ENCODE assay signal across 8 mouse cellular contexts in genomic region chr4:63559127-63559697, GRCm38 (mm10). TPM values are rescaled to one million over a fixed set of nuclear protein-coding genes. Genes with fewer than 3 reads are reported as not detected.
DNase-seq lines count a peak whose midpoint lies in the region; ATAC-seq and TF ChIP-seq lines count a peak whose summit lies in the region.

No protein-coding gene starts in this region.

- peak overlapping the region; percentile 61 for H3ac ChIP-seq in C2C12 (ENCODE audit: control insufficient read depth, insufficient read length, low read depth)

- TF ChIP-seq EP300 in liver, embryonic 14.5 days (IDR thresholded peaks at IDR 0.05; ENCODE audit: low read depth): no peak

- H3K4me2 ChIP-seq in forebrain, embryonic 14.5 days (ENCODE audit: low read length): peak overlapping the region; percentile 83
- peak overlapping the region; percentile 90 for H3K4me2 ChIP-seq in liver, embryonic 14.5 days (ENCODE audit: low read depth)

- no peak overlapping the region for H3K27ac ChIP-seq in forebrain, embryonic 14.5 days (ENCODE audit: low read depth, low read length)
- H3K27ac ChIP-seq in liver, embryonic 14.5 days: no peak overlapping the region

- intact Hi-C loops in heart, postnatal 14 days (cut with DNase I): no loop called here

- no peaks in the 10 kb centered on the region for H3K9me3 ChIP-seq in forebrain, embryonic 14.5 days (replicated peaks; ENCODE audit: control insufficient read depth, low read length)
- H3K9me3 ChIP-seq in liver, embryonic 14.5 days (ENCODE audit: control insufficient read depth, low read length): no peaks in the 10 kb centered on the region

- no peak for TF ChIP-seq CTCF in C2C12 (IDR thresholded peaks at IDR 0.05; ENCODE audit: control insufficient read depth, insufficient read depth, insufficient read length)
- TF ChIP-seq CTCF in liver, embryonic 14.5 days (IDR thresholded peaks at IDR 0.05; ENCODE audit: low read depth): no peak

- H3K4me1 ChIP-seq in forebrain, embryonic 14.5 days (ENCODE audit: control insufficient read depth, insufficient read depth, low read length): no peaks in the 10 kb centered on the region
- H3K4me1 ChIP-seq in liver, embryonic 14.5 days (replicated peaks; ENCODE audit: control insufficient read depth in 2 of 2, insufficient read depth in 2 of 2, low read length in 1 of 2): peaks cover 7 to 32% of the 10 kb centered on the region in 2 experiments

- peaks cover 33% of the 10 kb centered on the region for H3K36me3 ChIP-seq in C2C12 (ENCODE audit: control insufficient read depth, insufficient read depth)
- peaks cover 3% of the 10 kb centered on the region; the same call in 1 of the 2 replicates for H3K36me3 ChIP-seq in forebrain, embryonic 14.5 days (ENCODE audit: control insufficient read depth, insufficient read depth, low read length)
- H3K36me3 ChIP-seq in liver, embryonic 14.5 days (replicated peaks; ENCODE audit: control insufficient read depth, insufficient read depth, low read depth): no peaks in the 10 kb centered on the region

- H3K79me3 ChIP-seq in C2C12 (ENCODE audit: low read depth): peaks cover 4% of the 10 kb centered on the region

- ATAC-seq in forebrain, embryonic 14.5 days: peak; percentile 18; the same call in 1 of the 2 replicates
- ATAC-seq in liver, embryonic 14.5 days (ENCODE audit: insufficient read depth): no peak
- no peak for ATAC-seq in erythroid progenitor cell, adult 5-6 weeks (replicated peaks; ENCODE audit: low FRiP score, poor library complexity, severe bottlenecking)

- peak; percentile 93 for DNase-seq in heart, adult 11 months
- no peak for DNase-seq in heart, postnatal 14 days
- DNase-seq in forebrain, embryonic 14.5 days (ENCODE audit: low spot score): no peak
- DNase-seq in liver, embryonic 14.5 days (ENCODE audit: low read depth in 3 of 3, low spot score in 3 of 3): no peak
- DNase-seq in thymus, postnatal 10 days (ENCODE audit: low spot score in 2 of 2): peak; percentile 14 to 15
- DNase-seq in adrenal gland, postnatal 4 days (ENCODE audit: low spot score in 2 of 2): no peak

- WGBS in forebrain, embryonic 14.5 days: 45% methylated on average over 9 of the region's 9 CpGs
- 40% methylated on average over 9 of the region's 9 CpGs for WGBS in liver, embryonic 14.5 days (ENCODE audit: insufficient replicate concordance)

- peak overlapping the region; percentile 82 for H3K9ac ChIP-seq in forebrain, embryonic 14.5 days (ENCODE audit: low read length)
- peak overlapping the region; percentile 80 for H3K9ac ChIP-seq in liver, embryonic 14.5 days (replicated peaks)

- H3K4me3 ChIP-seq in C2C12 (ENCODE audit: insufficient read depth, poor library complexity, severe bottlenecking): peak overlapping the region; percentile 40
- peak overlapping the region; percentile 65 for H3K4me3 ChIP-seq in forebrain, embryonic 14.5 days (ENCODE audit: low read depth, low read length)
- peak overlapping the region; percentile 77 to 80 for H3K4me3 ChIP-seq in liver, embryonic 14.5 days (ENCODE audit: insufficient read depth in 1 of 2, low read depth in 2 of 2, low read length in 2 of 2)

- no peaks in the 10 kb centered on the region for H3K27me3 ChIP-seq in C2C12 (ENCODE audit: control insufficient read depth, insufficient read depth, insufficient read length)
- H3K27me3 ChIP-seq in forebrain, embryonic 14.5 days (replicated peaks; ENCODE audit: control insufficient read depth, insufficient read depth, low read length): no peaks in the 10 kb centered on the region
- no peaks in the 10 kb centered on the region for H3K27me3 ChIP-seq in liver, embryonic 14.5 days (ENCODE audit: control insufficient read depth, insufficient read depth, low read length)

- peaks cover 39% of the 10 kb centered on the region for H3K79me2 ChIP-seq in C2C12 (ENCODE audit: control insufficient read depth, insufficient read depth)

TF ChIP-seq in C2C12, 6 proteins besides CTCF, POLR2A, EP300 and RAD21:
- TF ChIP-seq USF1 (IDR thresholded peaks at IDR 0.05; ENCODE audit: low read depth): no peak
- TF ChIP-seq MYOD1 (IDR thresholded peaks at IDR 0.05; ENCODE audit: control insufficient read depth, insufficient read length, low read depth): no peak
- no peak for TF ChIP-seq MAX (IDR thresholded peaks at IDR 0.05)
- TF ChIP-seq MYOG (IDR thresholded peaks at IDR 0.05; ENCODE audit: control insufficient read depth, extremely low read depth, insufficient read length): no peak
- no peak for TF ChIP-seq FOSL1 (IDR thresholded peaks at IDR 0.05; ENCODE audit: insufficient read depth, low read length, poor library complexity, severe bottlenecking)
- no peak for TF ChIP-seq CEBPB (IDR thresholded peaks at IDR 0.05; ENCODE audit: low read depth)

RNA-seq across cellular contexts. Expression of gene Tmem268, which starts 0.6 kb away (rescaled TPM):
- total RNA-seq in heart, postnatal 14 days (2021): 1 to 10 TPM; 6.8 to 9.5 TPM
- 19.5 TPM for polyA plus RNA-seq in C2C12 (2012; fragmentation: generic; extraction: Trizol)
- 4.9 and 5.4 TPM in 2 replicates for polyA plus RNA-seq in forebrain, embryonic 14.5 days (2014; fragmentation: Nextera tagmentation; extraction: Ambion mirVana)
- polyA plus RNA-seq in liver, embryonic 14.5 days (2012; rRNA removed): 3.5 and 5.1 TPM in 2 replicates
- polyA plus RNA-seq in liver, embryonic 14.5 days (2014; fragmentation: Nextera tagmentation; extraction: Ambion mirVana): 7.8 and 7.9 TPM in 2 replicates
- total RNA-seq in erythroid progenitor cell, adult 5-6 weeks (2015; ENCODE audit: low replicate concordance): 0.42 and 1.4 TPM in 2 replicates
- 2.0 and 2.1 TPM in 2 replicates for total RNA-seq in erythroid progenitor cell, adult 5-6 weeks (2017; ENCODE audit: low replicate concordance)
- total RNA-seq in adrenal gland, postnatal 4 days (2021): 10 to 100 TPM; 10.8 to 14.2 TPM

RNA-seq across cellular contexts. Expression of gene Atp6v1g1, which starts 14.6 kb away (rescaled TPM):
- 100 to 1,000 TPM; 149 to 156 TPM for total RNA-seq in heart, postnatal 14 days (2021)
- polyA plus RNA-seq in C2C12 (2012; fragmentation: generic; extraction: Trizol): 335 TPM
- polyA plus RNA-seq in forebrain, embryonic 14.5 days (2014; fragmentation: Nextera tagmentation; extraction: Ambion mirVana): 526 and 544 TPM in 2 replicates
- 27.1 and 42.6 TPM in 2 replicates for polyA plus RNA-seq in liver, embryonic 14.5 days (2012; rRNA removed)
- polyA plus RNA-seq in liver, embryonic 14.5 days (2014; fragmentation: Nextera tagmentation; extraction: Ambion mirVana): 117 and 119 TPM in 2 replicates
- 83.0 and 91.2 TPM in 2 replicates for total RNA-seq in erythroid progenitor cell, adult 5-6 weeks (2015; ENCODE audit: low replicate concordance)
- 52.5 and 69.6 TPM in 2 replicates for total RNA-seq in erythroid progenitor cell, adult 5-6 weeks (2017; ENCODE audit: low replicate concordance)
- 100 to 1,000 TPM; 148 TPM for total RNA-seq in adrenal gland, postnatal 4 days (2021)

RNA-seq across cellular contexts. Expression of gene Gm11213, which starts 45.8 kb away (rescaled TPM):
- not detected for total RNA-seq in heart, postnatal 14 days (2021)
- not detected for polyA plus RNA-seq in C2C12 (2012; fragmentation: generic; extraction: Trizol)
- polyA plus RNA-seq in forebrain, embryonic 14.5 days (2014; fragmentation: Nextera tagmentation; extraction: Ambion mirVana): not detected in 2 replicates
- polyA plus RNA-seq in liver, embryonic 14.5 days (2012; rRNA removed): not detected in 2 replicates
- not detected in 2 replicates for polyA plus RNA-seq in liver, embryonic 14.5 days (2014; fragmentation: Nextera tagmentation; extraction: Ambion mirVana)
- total RNA-seq in erythroid progenitor cell, adult 5-6 weeks (2015; ENCODE audit: low replicate concordance): not detected in 2 replicates
- total RNA-seq in erythroid progenitor cell, adult 5-6 weeks (2017; ENCODE audit: low replicate concordance): not detected in 2 replicates
- total RNA-seq in adrenal gland, postnatal 4 days (2021): not detected

Comparison
In these comparisons a context has a peak if more than half of its experiments do, and no peak if none do; other contexts are left out.
1. DNase-seq: peak in heart, adult 11 months (single experiment) and thymus, postnatal 10 days (2 of 2); none in heart, postnatal 14 days (0 of 2), forebrain, embryonic 14.5 days (single experiment), liver, embryonic 14.5 days (0 of 3) and adrenal gland, postnatal 4 days (0 of 2).
2. Peak in every context shown above with its lines, with median percentiles within 50 percentile points of each other: H3K4me3 ChIP-seq.